Mouse (Mus musculus): ENCODE results near the gene Gpr84. TPM values are rescaled to one million over a fixed set of nuclear protein-coding genes. Genes with fewer than 3 reads are reported as not detected.

The Gpr84 gene
- polyA plus RNA-seq (2014; fragmentation: Illumina TruSeq; extraction: RNeasy Lipid Tissue Mini Kit (QIAGEN cat#74804); ENCODE audit: low read depth, low replicate concordance): not detected

GRCm38 (mm10) chr15:103310365-103310910 lies at the start of gene Gpr84:
Gene Gpr84, minus strand, starts transcription at chr15:103310612.

GRCm38 (mm10) chr15:103339961-103340337 lies 29.5 kb upstream of the Gpr84 start, which contains the start of gene Zfp385a:
Gene Zfp385a, minus strand, starts transcription at chr15:103340093.

GRCm38 (mm10) chr15:103272419-103273279 lies 37.8 kb downstream of the Gpr84 start, which contains the start of gene Copz1:
Gene Copz1, plus strand, starts transcription at chr15:103272714.

Other genes starting within 250 kb of the Gpr84 start
- gene Smug1, start 143.5 kb downstream of the Gpr84 start, polyA plus RNA-seq (2014; fragmentation: Illumina TruSeq; extraction: RNeasy Lipid Tissue Mini Kit (QIAGEN cat#74804); ENCODE audit: low read depth, low replicate concordance): 8.7 TPM
- gene Cbx5, start 70.8 kb downstream of the Gpr84 start, polyA plus RNA-seq (2014; fragmentation: Illumina TruSeq; extraction: RNeasy Lipid Tissue Mini Kit (QIAGEN cat#74804); ENCODE audit: low read depth, low replicate concordance): 32.8 TPM
- gene Hnrnpa1, start 70.2 kb downstream of the Gpr84 start, polyA plus RNA-seq (2014; fragmentation: Illumina TruSeq; extraction: RNeasy Lipid Tissue Mini Kit (QIAGEN cat#74804); ENCODE audit: low read depth, low replicate concordance): 211 TPM
- gene Nfe2, start 52.2 kb downstream of the Gpr84 start, polyA plus RNA-seq (2014; fragmentation: Illumina TruSeq; extraction: RNeasy Lipid Tissue Mini Kit (QIAGEN cat#74804); ENCODE audit: low read depth, low replicate concordance): not detected
- 67.1 TPM for gene Copz1, start 37.9 kb downstream of the Gpr84 start, polyA plus RNA-seq (2014; fragmentation: Illumina TruSeq; extraction: RNeasy Lipid Tissue Mini Kit (QIAGEN cat#74804); ENCODE audit: low read depth, low replicate concordance)
- 11.8 TPM for gene Zfp385a, start 29.5 kb upstream of the Gpr84 start, polyA plus RNA-seq (2014; fragmentation: Illumina TruSeq; extraction: RNeasy Lipid Tissue Mini Kit (QIAGEN cat#74804); ENCODE audit: low read depth, low replicate concordance)
- gene Itga5, start 56.2 kb upstream of the Gpr84 start, polyA plus RNA-seq (2014; fragmentation: Illumina TruSeq; extraction: RNeasy Lipid Tissue Mini Kit (QIAGEN cat#74804); ENCODE audit: low read depth, low replicate concordance): 35.8 TPM
- not detected for gene Gtsf1, start 119.9 kb upstream of the Gpr84 start, polyA plus RNA-seq (2014; fragmentation: Illumina TruSeq; extraction: RNeasy Lipid Tissue Mini Kit (QIAGEN cat#74804); ENCODE audit: low read depth, low replicate concordance)
- gene Gtsf2, start 137.9 kb upstream of the Gpr84 start, polyA plus RNA-seq (2014; fragmentation: Illumina TruSeq; extraction: RNeasy Lipid Tissue Mini Kit (QIAGEN cat#74804); ENCODE audit: low read depth, low replicate concordance): not detected
- gene Nckap1l, start 143.2 kb upstream of the Gpr84 start, polyA plus RNA-seq (2014; fragmentation: Illumina TruSeq; extraction: RNeasy Lipid Tissue Mini Kit (QIAGEN cat#74804); ENCODE audit: low read depth, low replicate concordance): 4.0 TPM
- 2.4 TPM for gene Pde1b, start 192.4 kb upstream of the Gpr84 start, polyA plus RNA-seq (2014; fragmentation: Illumina TruSeq; extraction: RNeasy Lipid Tissue Mini Kit (QIAGEN cat#74804); ENCODE audit: low read depth, low replicate concordance)
- 4.1 TPM for gene Ppp1r1a, start 227.4 kb upstream of the Gpr84 start, polyA plus RNA-seq (2014; fragmentation: Illumina TruSeq; extraction: RNeasy Lipid Tissue Mini Kit (QIAGEN cat#74804); ENCODE audit: low read depth, low replicate concordance)